Mouse (Mus musculus): ENCODE measurements around the gene Maged2.
"Not testable (repeated sequence)": the region's sequence is repeated elsewhere in the genome, so short reads cannot be mapped to it uniquely, and the experiment has no call there.

GRCm38 (mm10) chrX:150845480-150846205, 31.5 kb upstream of the Maged2 start:
- TF ChIP-seq CTCF, POLR2A (IDR thresholded peaks at IDR 0.05; ENCODE audit: insufficient read depth, low read depth, low read length): not testable (repeated sequence)

All from olfactory bulb, adult 2 months (tissue).